ENCODE assay signal across 8 mouse cellular contexts in the genomic region with DNA sequence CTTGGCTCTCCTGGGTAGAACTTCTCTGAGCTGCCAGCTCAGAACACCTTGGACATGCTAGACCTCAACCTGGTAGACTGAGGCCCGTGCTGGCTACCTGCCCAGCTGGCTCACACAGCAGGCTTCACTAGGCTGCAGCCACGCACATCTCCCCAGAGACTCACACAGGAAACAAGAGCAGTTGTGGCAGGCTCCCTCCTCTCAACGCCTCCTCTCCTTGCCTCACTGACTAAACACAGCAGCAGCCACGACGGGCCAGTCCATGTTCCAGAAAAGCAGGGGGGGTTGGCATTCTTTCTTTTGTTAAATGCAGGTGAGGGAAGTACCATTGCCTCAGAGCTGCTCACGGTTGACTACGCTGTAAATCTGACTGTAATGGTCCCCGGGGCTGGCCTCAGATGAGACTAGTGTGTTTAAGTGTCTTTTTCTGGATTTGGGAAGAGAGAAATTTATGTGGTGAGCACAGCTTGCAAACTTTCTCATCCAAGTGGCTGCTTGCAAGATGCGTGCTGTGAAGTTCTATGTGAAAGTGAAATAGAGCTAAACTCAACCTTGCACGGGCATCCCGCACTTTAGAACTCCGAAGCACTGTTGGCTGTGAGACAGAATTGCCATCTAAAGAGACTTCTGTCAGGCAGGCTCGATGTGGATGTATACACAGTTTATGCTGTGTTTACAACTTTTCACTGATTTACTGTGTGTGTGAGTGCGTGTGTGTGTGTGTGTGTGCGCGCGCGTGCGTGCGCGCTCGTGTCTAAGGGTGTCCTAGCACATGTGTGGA.
A peak's percentile ranks its signal among the peaks of the same experiment; 100 is the strongest.
DNase-seq lines count a peak whose midpoint lies in the region; ATAC-seq and TF ChIP-seq lines count a peak whose summit lies in the region.

No protein-coding gene starts in this region.

- peaks cover under 1% of the 10 kb centered on the region; the same call in 1 of the 2 replicates for H3K36me3 ChIP-seq in hindbrain, embryonic 10.5 days
- no peaks in the 10 kb centered on the region for H3K36me3 ChIP-seq in neural tube, embryonic 15.5 days

- peaks cover 62% of the 10 kb centered on the region for H3K4me1 ChIP-seq in hindbrain, embryonic 10.5 days (replicated peaks)
- peaks cover 18% of the 10 kb centered on the region for H3K4me1 ChIP-seq in lung, adult 2 months (ENCODE audit: control insufficient read depth, insufficient read depth, low read length)
- peaks cover 45% of the 10 kb centered on the region for H3K4me1 ChIP-seq in neural tube, embryonic 15.5 days

- WGBS in hindbrain, embryonic 10.5 days: 43% methylated on average over 22 of the region's 22 CpGs
- WGBS in lung, adult 2 months: 24% methylated on average over 22 of the region's 22 CpGs
- WGBS in neural tube, embryonic 15.5 days: 38% methylated on average over 22 of the region's 22 CpGs

- TF ChIP-seq POLR2A in lung, adult 2 months (IDR thresholded peaks at IDR 0.05; ENCODE audit: borderline replicate concordance, extremely low read depth, low read depth, low read length): peak; percentile 85; the same call in 1 of the 2 replicates

- DNase-seq in CD8-positive naive resting alpha-beta T cell, adult 2 months (ENCODE audit: low read depth in 2 of 2, low spot score in 2 of 2): peak; percentile 82 to 92
- peak; percentile 70 to 77 for DNase-seq in cerebellum, adult 18-20 months
- DNase-seq in hindbrain, embryonic 10.5 days (ENCODE audit: low spot score): peak; percentile 78
- peak; percentile 74 to 75 for DNase-seq in layer of hippocampus, adult 8-10 months (ENCODE audit: low spot score in 2 of 2)
- peak; percentile 71 for DNase-seq in lung, adult 2 months
- peak; percentile 86 to 94 for DNase-seq in thymus, adult 18-20 months

- peak overlapping the region; percentile 86 for H3K27ac ChIP-seq in hindbrain, embryonic 10.5 days
- peak overlapping the region; percentile 81 for H3K27ac ChIP-seq in neural tube, embryonic 15.5 days (replicated peaks)

- H3K27me3 ChIP-seq in hindbrain, embryonic 10.5 days (ENCODE audit: insufficient read depth, poor library complexity, severe bottlenecking): no peaks in the 10 kb centered on the region
- no peaks in the 10 kb centered on the region for H3K27me3 ChIP-seq in neural tube, embryonic 15.5 days (replicated peaks)

- peak overlapping the region; percentile 48 for H3K4me3 ChIP-seq in hindbrain, embryonic 10.5 days
- H3K4me3 ChIP-seq in lung, adult 2 months (replicated peaks; ENCODE audit: extremely low read depth, low read depth, low read length): peak overlapping the region; percentile 74
- H3K4me3 ChIP-seq in neural tube, embryonic 15.5 days (replicated peaks): peak overlapping the region; percentile 38

- H3K9me3 ChIP-seq in hindbrain, embryonic 10.5 days: no peaks in the 10 kb centered on the region
- H3K9me3 ChIP-seq in neural tube, embryonic 15.5 days (replicated peaks): no peaks in the 10 kb centered on the region

- H3K9ac ChIP-seq in neural tube, embryonic 15.5 days (replicated peaks): peak overlapping the region; percentile 45

- TF ChIP-seq CTCF in lung, adult 2 months (IDR thresholded peaks at IDR 0.05; ENCODE audit: insufficient read depth, low read length): no peak

- peak overlapping the region; percentile 57 for H3K4me2 ChIP-seq in neural tube, embryonic 15.5 days

- ATAC-seq in frontal cortex, adult (ENCODE audit: low TSS enrichment): peak; percentile 94
- ATAC-seq in neural tube, embryonic 15.5 days (ENCODE audit: low FRiP score): peak; percentile 78

Comparison
In these comparisons a context has a peak if more than half of its experiments do, and no peak if none do; other contexts are left out.
1. Peak in every context shown above with its lines: DNase-seq, ATAC-seq, H3K4me3 ChIP-seq and H3K27ac ChIP-seq.